Mouse (Mus musculus) cortical plate, adult 2 months (tissue): ENCODE results near the gene Fam149b.

ENCODE experiments used
- CTCF ChIP-seq: fragments of 200-500 bp; IDR thresholded peaks from 2 replicates; pipeline ENCODE4 v1.5.1; 2011; ENCODE audit warnings: mild to moderate bottlenecking, control low read depth, low read length; ENCODE audit not compliant: insufficient read depth; ENCODE audit errors: extremely low read depth
- POLR2A ChIP-seq: fragments of 200-500 bp; IDR thresholded peaks from 2 replicates; pipeline ENCODE4 v1.6.1; 2011; ENCODE audit warnings: mild to moderate bottlenecking, low read length, control low read depth; ENCODE audit not compliant: insufficient read depth; ENCODE audit errors: extremely low read depth

GRCm38 (mm10) chr14:20400071-20400470 is 52.1 kb downstream of the Fam149b start:
- no peak for TF ChIP-seq POLR2A
- TF ChIP-seq CTCF: peak; percentile 54
